Comparison of ENCODE assay signal across 25 mouse cellular contexts in the genomic region with DNA sequence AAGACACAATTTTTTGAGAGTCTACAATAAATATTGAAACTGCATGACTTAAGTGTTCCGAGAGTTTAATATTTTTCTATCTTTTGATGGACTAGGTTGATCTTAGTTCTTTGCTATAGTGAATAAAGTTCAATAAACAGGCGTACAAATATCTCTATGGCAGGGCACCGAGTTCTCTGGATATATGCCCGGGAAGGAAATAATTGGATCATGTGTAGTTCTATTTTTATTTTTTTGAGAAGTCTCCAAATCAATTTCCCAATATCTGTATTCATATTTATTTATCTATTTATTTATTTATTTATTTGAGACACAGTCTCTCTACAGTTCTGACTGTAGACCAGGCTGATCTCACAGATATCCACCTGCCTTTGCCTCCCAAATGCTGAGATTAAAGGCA. TPM values are rescaled to one million over a fixed set of nuclear protein-coding genes. Genes with fewer than 3 reads are reported as not detected.
DNase-seq lines count a peak whose midpoint lies in the region; ATAC-seq and TF ChIP-seq lines count a peak whose summit lies in the region.
"Had no signal": no experiment of that assay in that cellular context is flagged by ENCODE, and none has a peak within 500 bp of the region (broad histone marks: within the 10 kb centered on the region; RNA-seq: fewer than 3 reads in every experiment).

No protein-coding gene starts in this region.

- no peaks in the 10 kb centered on the region for H3K9me3 ChIP-seq in heart, embryonic 10.5 days
- no peaks in the 10 kb centered on the region for H3K9me3 ChIP-seq in forebrain, embryonic 12.5 days
- H3K9me3 ChIP-seq: G1E had no signal

- no peak overlapping the region for H3K27ac ChIP-seq in heart, embryonic 10.5 days
- H3K27ac ChIP-seq in layer of hippocampus, adult 2 months, result peak overlapping the region; percentile 83
- H3K27ac ChIP-seq in forebrain, embryonic 12.5 days, result no peak overlapping the region

- H3K9ac ChIP-seq in forebrain, embryonic 12.5 days, result no peak overlapping the region

- no peak overlapping the region for H3K4me2 ChIP-seq in forebrain, embryonic 12.5 days

- peak; percentile 3 for DNase-seq in heart, adult 11 months
- no peak for DNase-seq in heart, embryonic 10.5 days (ENCODE audit: low spot score)
- DNase-seq in layer of hippocampus, adult 2 months (ENCODE audit: low spot score in 2 of 2), result no peak
- no peak for DNase-seq in layer of hippocampus, postnatal 10 days (ENCODE audit: low spot score in 2 of 2)
- peak; percentile 54 for DNase-seq in adipocyte (ENCODE audit: low spot score)
- DNase-seq: adrenal gland, adult 2 months; adrenal gland, adult 8-10 months; adrenal gland, postnatal 10 days; adrenal gland, postnatal 14 days; adrenal gland, postnatal 25 days; adrenal gland, postnatal 36 days; B cell, adult 2 months; cerebellum, adult 18-20 months had no signal

- no peak for ATAC-seq in forebrain, embryonic 12.5 days (ENCODE audit: low FRiP score)
- ATAC-seq: activated CD4-positive, CD25-positive, alpha-beta regulatory T cell, adult 4 months; CD4-positive, CD25-positive, alpha-beta regulatory T cell, adult 4 months; Patski had no signal

- no peak for TF ChIP-seq CTCF in layer of hippocampus, adult 2 months (conservative IDR thresholded peaks at IDR 0.05)

- peaks cover 11% of the 10 kb centered on the region; the same call in 1 of the 2 replicates for H3K27me3 ChIP-seq in heart, embryonic 10.5 days (ENCODE audit: insufficient read depth, poor library complexity, severe bottlenecking)
- 0 out of 2 replicates have a peak, but pooled peaks cover 6% of the 10 kb centered on the region for H3K27me3 ChIP-seq in forebrain, embryonic 12.5 days
- H3K27me3 ChIP-seq: CH12.LX had no signal

- H3K36me3 ChIP-seq in heart, embryonic 10.5 days, result no peaks in the 10 kb centered on the region
- H3K36me3 ChIP-seq in forebrain, embryonic 12.5 days (replicated peaks), result no peaks in the 10 kb centered on the region
- H3K36me3 ChIP-seq: G1E had no signal

- H3K4me3 ChIP-seq in heart, embryonic 10.5 days, result no peak overlapping the region
- H3K4me3 ChIP-seq in layer of hippocampus, adult 2 months, result no peak overlapping the region
- H3K4me3 ChIP-seq in forebrain, embryonic 12.5 days (replicated peaks), result no peak overlapping the region

- peaks cover 9% of the 10 kb centered on the region; the same call in 1 of the 2 replicates for H3K4me1 ChIP-seq in heart, embryonic 10.5 days
- peaks cover 8% of the 10 kb centered on the region; the same call in 1 of the 2 replicates for H3K4me1 ChIP-seq in forebrain, embryonic 12.5 days

- 89% methylated on average over 4 of the region's 4 CpGs for whole genome bisulfite sequencing in heart, embryonic 10.5 days
- 92% methylated on average over 4 of the region's 4 CpGs for WGBS in forebrain, embryonic 12.5 days

RNA-seq across cellular contexts. Expression of a gene that starts 36.4 kb away (rescaled TPM):
- 0.20 and 0.57 TPM in 2 replicates for polyA plus RNA-seq in heart, embryonic 10.5 days (2016; fragmentation: Nextera tagmentation; extraction: Ambion mirVana)
- not detected for total RNA-seq in layer of hippocampus, adult 2 months (2021)
- not detected for total RNA-seq in layer of hippocampus, postnatal 10 days (2021)
- polyA plus RNA-seq in forebrain, embryonic 12.5 days (2016; fragmentation: Nextera tagmentation; extraction: Ambion mirVana), result 0.19 and 0.22 TPM in 2 replicates
- total RNA-seq: adrenal gland, adult 18-20 months; adrenal gland, adult 2 months; adrenal gland, adult 8-10 months; adrenal gland, postnatal 10 days; adrenal gland, postnatal 14 days; adrenal gland, postnatal 25 days; adrenal gland, postnatal 36 days; adrenal gland, postnatal 4 days; CH12.LX; MEL had no signal
- polyA plus RNA-seq: adrenal gland, adult 2 months; G1E had no signal

RNA-seq across cellular contexts. Expression of a gene that starts 44.6 kb away (rescaled TPM):
- not detected in 2 replicates for polyA plus RNA-seq in heart, embryonic 10.5 days (2016; fragmentation: Nextera tagmentation; extraction: Ambion mirVana)
- total RNA-seq in layer of hippocampus, adult 2 months (2021), result not detected
- not detected for total RNA-seq in layer of hippocampus, postnatal 10 days (2021)
- not detected in 2 replicates for polyA plus RNA-seq in forebrain, embryonic 12.5 days (2016; fragmentation: Nextera tagmentation; extraction: Ambion mirVana)
- total RNA-seq: adrenal gland, adult 18-20 months; adrenal gland, adult 2 months; adrenal gland, adult 8-10 months; adrenal gland, postnatal 10 days; adrenal gland, postnatal 14 days; adrenal gland, postnatal 25 days; adrenal gland, postnatal 36 days; adrenal gland, postnatal 4 days; CH12.LX; G1E; MEL had no signal
- polyA plus RNA-seq: activated CD4-positive, CD25-positive, alpha-beta regulatory T cell, adult 4 months; adrenal gland, adult 2 months; brain, embryonic 14.5 days; C2C12; CD4-positive, CD25-positive, alpha-beta regulatory T cell, adult 4 months; cerebellum, adult 2 months; G1E; Patski had no signal

Comparison
In these comparisons a context has a peak if more than half of its experiments do, and no peak if none do; other contexts are left out.
1. DNase-seq: peak in heart, adult 11 months (single experiment) and adipocyte (single experiment); none in heart, embryonic 10.5 days (single experiment), layer of hippocampus, adult 2 months (0 of 2) and layer of hippocampus, postnatal 10 days (0 of 2).